Mouse (Mus musculus) kidney, embryonic 14.5 days (tissue): ENCODE results near the gene Ssrp1. TPM values are rescaled to one million over a fixed set of nuclear protein-coding genes. Genes with fewer than 3 reads are reported as not detected.
A peak's percentile ranks its signal among the peaks of the same experiment; 100 is the strongest.

Source experiments
- ATAC-seq: fragments of 200-750 bp; cut with Nextera tagmentation; 2 replicates; pipeline ENCODE4 v1.8.0; 2017; ENCODE audit warnings: moderate number of reproducible peaks, mild to moderate bottlenecking, moderate TSS enrichment, moderate library complexity; ENCODE audit not compliant: low FRiP score, low TSS enrichment
- H3K27ac ChIP-seq: fragments of 300-500 bp; sonication (generic); 2 replicates; pipeline ENCODE4 v1.5.1; 2014; ENCODE audit warnings: low read depth, mild to moderate bottlenecking, low read length, moderate library complexity, mixed read lengths
- H3K27me3 ChIP-seq: fragments of 300-500 bp; sonication (generic); 2 replicates; pipeline ENCODE4 v1.6.1; 2014; ENCODE audit warnings: mild to moderate bottlenecking, low read length; ENCODE audit not compliant: control insufficient read depth, insufficient read depth
- H3K36me3 ChIP-seq: fragments of 300-500 bp; sonication (generic); 2 replicates; pipeline ENCODE4 v1.6.1; 2014; ENCODE audit warnings: low read length, mixed read lengths; ENCODE audit not compliant: control insufficient read depth, insufficient read depth
- H3K4me1 ChIP-seq: fragments of 300-500 bp; sonication (generic); 2 replicates; pipeline ENCODE4 v1.6.1; 2014; ENCODE audit warnings: low read length, mixed read lengths; ENCODE audit not compliant: control insufficient read depth, insufficient read depth
- H3K4me2 ChIP-seq: fragments of 300-500 bp; sonication (generic); replicated peaks from 2 replicates; pipeline ENCODE4 v1.6.1; 2014; ENCODE audit warnings: low read depth, mild to moderate bottlenecking, low read length
- H3K4me3 ChIP-seq: fragments of 300-500 bp; sonication (generic); 2 replicates; pipeline ENCODE4 v1.5.1; 2014; ENCODE audit warnings: mild to moderate bottlenecking, low read length
- H3K9ac ChIP-seq: fragments of 300-500 bp; sonication (generic); 2 replicates; pipeline ENCODE4 v1.6.1; 2014; ENCODE audit warnings: low read depth, mild to moderate bottlenecking, low read length, moderate library complexity
- H3K9me3 ChIP-seq: fragments of 300-500 bp; sonication (generic); 2 replicates; pipeline ENCODE4 v1.6.1; 2016; ENCODE audit warnings: low read length; ENCODE audit not compliant: control insufficient read depth
- WGBS: fragments of 180-500 bp; shearing (Covaris S2); extraction: QIAGEN DNeasy Blood & Tissue Kit; methylation state at CpG from one replicate; pipeline ENCODE4 v1.1.7; 2014; 5-methylcytosine and 5-hydroxymethylcytosine counted together
- polyA plus RNA-seq: library from polyadenylated mRNA; unstranded; fragments of >200 nt; fragmentation: Nextera tagmentation; extraction: Ambion mirVana; gene quantifications from 2 replicates; pipeline ENCODE4 v1.2.1, GENCODE M21; 2014

The Ssrp1 gene
- 260 and 334 TPM in 2 replicates for polyA plus RNA-seq

DNA sequence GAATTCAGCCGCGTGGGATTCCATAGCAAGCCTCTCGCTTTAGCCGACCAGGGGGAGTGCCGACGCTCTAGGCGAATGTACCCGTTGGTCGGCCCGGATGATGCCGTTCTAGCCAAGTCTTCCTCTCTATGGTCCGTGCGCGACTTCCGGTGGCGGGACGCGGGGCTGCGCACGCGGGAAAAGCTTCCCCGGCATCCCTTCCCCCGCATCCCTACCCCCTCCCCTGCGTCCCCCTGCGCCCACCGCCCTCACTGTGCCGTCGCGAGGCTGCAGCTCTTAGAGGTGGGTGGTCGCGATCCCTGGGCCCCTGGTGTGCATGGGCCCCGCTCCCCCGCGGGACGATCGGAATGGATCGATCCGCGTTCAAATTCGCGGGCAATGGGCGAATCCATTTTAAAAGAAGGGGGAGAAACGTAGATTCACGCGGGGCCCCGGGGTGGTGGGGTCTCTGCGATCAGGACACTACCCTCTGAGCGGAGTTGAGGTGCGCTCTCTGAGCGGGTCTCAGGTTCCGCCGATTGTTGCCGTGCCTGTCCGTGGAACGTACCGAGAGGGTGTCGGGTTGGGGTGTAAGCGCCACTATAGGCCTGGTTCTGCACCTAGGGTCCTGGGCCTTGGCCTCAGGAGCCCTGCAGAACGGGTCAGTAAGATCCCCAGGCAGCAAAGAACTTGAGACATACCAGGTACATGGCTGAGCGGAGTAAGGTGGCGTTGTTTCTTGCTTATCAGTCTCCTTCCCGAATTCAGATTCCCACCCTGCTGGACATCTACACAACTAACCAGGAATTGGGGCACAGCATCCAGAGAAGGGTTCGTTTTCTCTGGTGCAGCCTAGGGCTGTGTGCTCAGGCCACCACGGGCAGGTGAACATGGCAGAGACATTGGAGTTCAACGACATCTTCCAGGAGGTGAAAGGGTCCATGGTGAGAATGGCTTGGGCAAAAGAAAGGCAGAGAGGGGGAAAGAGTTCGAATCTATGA is at the start of gene Ssrp1, which contains the start of gene P2rx3:
TSS of gene Ssrp1 (plus strand) at position 188 of the 980 bp plus-strand sequence.
TSS of gene P2rx3 (minus strand) at position 416 of the 980 bp plus-strand sequence.
- WGBS: under 1% methylated on average over 60 of the region's 66 CpGs
- H3K9ac ChIP-seq: peak within 1 kb of the TSS; percentile 95
- H3K27ac ChIP-seq: peak within 1 kb of the TSS; percentile 80
- 0 out of 2 replicates have a peak, but pooled peaks cover 5% of the 10 kb centered on the region for H3K4me1 ChIP-seq
- H3K9me3 ChIP-seq: no peaks in the 10 kb centered on the region
- ATAC-seq: peak; percentile 95
- peak within 1 kb of the TSS; percentile 89 for H3K4me2 ChIP-seq
- H3K4me3 ChIP-seq: peak within 1 kb of the TSS; percentile 84
- no peaks in the 10 kb centered on the region for H3K27me3 ChIP-seq
- H3K36me3 ChIP-seq: peaks cover 37% of the 10 kb centered on the region

DNA sequence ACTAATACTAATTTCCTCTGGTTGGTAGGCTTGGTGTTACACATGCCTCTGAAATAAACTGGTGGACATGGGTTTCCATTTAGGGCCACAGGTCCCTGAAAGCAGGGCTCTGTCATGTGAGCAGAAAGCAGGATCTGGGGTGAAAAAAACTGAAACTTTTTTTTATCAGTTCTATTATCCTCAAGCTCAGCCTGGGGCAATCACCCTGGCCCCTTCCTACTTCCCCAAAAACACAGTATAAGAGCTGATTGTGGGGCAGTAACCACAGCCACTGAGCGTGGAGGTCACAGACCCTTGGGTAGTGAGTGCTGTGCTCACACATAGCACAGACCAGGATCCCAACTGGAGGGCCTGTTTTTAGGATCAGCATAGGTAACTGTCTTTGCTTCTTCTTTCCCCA is 49.1 kb upstream of the Ssrp1 start, which contains the start of gene Prg3:
TSS of gene Prg3 (plus strand) at position 286 of the 400 bp plus-strand sequence.
- Histone ChIP-seq H3K4me2 (no peak within 1 kb of the TSS), H3K9me3 (no peaks in the 10 kb centered on the region), H3K27me3 (no peaks in the 10 kb centered on the region), H3K4me1 (no peaks in the 10 kb centered on the region), H3K4me3 (no peak within 1 kb of the TSS), H3K27ac (no peak within 1 kb of the TSS), H3K36me3 (no peaks in the 10 kb centered on the region), H3K9ac (no peak within 1 kb of the TSS)
- WGBS: 74% methylated on average over 1 of the region's 1 CpGs
- ATAC-seq: no peak

DNA sequence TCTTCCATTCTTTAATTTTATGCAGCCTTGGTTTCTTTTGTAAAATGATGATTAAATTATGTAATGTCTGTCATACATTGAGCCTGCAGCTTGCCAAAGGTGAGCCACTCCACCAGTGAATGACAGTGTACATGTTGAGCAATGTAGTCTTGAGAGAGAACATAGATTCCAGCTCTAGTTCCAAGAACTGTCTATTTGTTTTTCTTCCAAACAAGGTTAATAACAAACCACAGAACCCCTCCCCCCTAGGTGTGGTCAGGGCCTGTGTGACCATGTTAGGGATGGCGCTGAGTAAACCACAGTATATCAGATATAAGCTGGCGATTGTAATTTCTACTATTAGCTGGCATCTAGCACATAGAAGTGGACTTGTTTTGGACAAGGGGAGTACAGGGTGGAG is 40.7 kb upstream of the Ssrp1 start:
- Histone ChIP-seq H3K27ac (no peak overlapping the region), H3K9ac (no peak overlapping the region), H3K27me3 (no peaks in the 10 kb centered on the region), H3K4me2 (no peak overlapping the region), H3K4me3 (no peak overlapping the region), H3K9me3 (no peaks in the 10 kb centered on the region), H3K4me1 (no peaks in the 10 kb centered on the region), H3K36me3 (no peaks in the 10 kb centered on the region)
- no peak for ATAC-seq
- WGBS: 88% methylated on average over 2 of the region's 2 CpGs

DNA sequence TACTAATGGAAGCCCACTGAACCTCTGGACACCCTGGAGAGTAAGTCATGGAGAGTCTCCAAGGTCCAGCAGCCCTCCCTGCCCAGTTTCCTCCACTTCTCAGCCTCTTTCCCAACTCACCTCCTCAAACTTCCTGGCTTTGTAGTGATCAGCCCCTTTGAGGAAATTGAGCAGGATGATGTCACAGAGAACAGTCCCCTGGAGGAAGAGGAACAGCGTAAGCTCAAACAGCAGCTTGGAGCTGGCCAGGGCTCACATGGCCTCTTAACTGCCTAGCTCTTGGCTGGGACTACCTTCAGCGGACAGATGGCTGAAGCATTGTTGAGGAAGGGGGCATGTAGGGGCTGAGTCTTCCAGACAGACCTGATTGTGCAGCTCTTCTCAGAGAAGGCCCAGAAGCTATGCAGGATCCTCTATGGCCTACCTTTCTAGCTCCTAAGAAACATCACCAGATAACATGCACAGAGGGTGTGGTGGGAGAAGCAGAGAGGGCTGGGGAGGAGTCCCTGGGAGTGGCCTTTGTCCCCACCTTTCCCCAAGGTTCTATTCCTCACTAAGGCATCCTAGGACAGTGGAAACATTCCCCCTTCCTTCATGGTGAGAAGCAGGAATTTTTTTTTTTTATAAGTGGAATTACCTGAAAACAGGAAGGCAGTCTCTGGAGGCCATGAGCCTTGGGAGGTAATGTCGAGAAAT is 37.4 kb upstream of the Ssrp1 start:
- no peak overlapping the region for H3K4me2 ChIP-seq
- H3K27ac ChIP-seq: no peak overlapping the region
- H3K4me3 ChIP-seq: no peak overlapping the region
- no peak overlapping the region for H3K9ac ChIP-seq
- no peaks in the 10 kb centered on the region for H3K36me3 ChIP-seq
- no peaks in the 10 kb centered on the region for H3K9me3 ChIP-seq
- peak; percentile 58; the same call in 1 of the 2 replicates for ATAC-seq
- no peaks in the 10 kb centered on the region for H3K27me3 ChIP-seq
- H3K4me1 ChIP-seq: no peaks in the 10 kb centered on the region
- WGBS: 68% methylated on average over 3 of the region's 3 CpGs

DNA sequence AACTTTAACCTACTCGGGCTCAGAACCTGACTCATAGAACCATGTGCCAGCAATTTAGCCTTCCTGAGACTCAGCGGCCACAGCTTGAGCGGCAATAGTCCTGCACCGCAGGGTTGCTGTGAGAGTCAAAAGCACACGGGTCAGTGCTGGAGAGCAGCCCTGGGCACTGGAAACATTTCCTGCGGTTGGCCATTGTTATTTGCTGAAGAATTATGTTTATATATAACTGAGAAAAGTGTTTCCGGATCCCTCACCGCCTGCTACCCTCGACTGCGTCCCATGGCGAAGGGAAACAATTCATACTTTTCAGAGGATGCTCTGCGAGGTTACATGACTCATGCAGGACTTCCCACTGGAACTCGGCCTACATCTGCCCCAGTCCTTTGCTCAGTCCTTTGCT is 35.5 kb upstream of the Ssrp1 start:
- Histone ChIP-seq H3K4me3 (no peak overlapping the region), H3K27me3 (no peaks in the 10 kb centered on the region), H3K27ac (no peak overlapping the region), H3K9me3 (no peaks in the 10 kb centered on the region), H3K4me1 (no peaks in the 10 kb centered on the region), H3K36me3 (no peaks in the 10 kb centered on the region), H3K4me2 (no peak overlapping the region), H3K9ac (no peak overlapping the region)
- 85% methylated on average over 13 of the region's 13 CpGs for WGBS
- no peak for ATAC-seq

DNA sequence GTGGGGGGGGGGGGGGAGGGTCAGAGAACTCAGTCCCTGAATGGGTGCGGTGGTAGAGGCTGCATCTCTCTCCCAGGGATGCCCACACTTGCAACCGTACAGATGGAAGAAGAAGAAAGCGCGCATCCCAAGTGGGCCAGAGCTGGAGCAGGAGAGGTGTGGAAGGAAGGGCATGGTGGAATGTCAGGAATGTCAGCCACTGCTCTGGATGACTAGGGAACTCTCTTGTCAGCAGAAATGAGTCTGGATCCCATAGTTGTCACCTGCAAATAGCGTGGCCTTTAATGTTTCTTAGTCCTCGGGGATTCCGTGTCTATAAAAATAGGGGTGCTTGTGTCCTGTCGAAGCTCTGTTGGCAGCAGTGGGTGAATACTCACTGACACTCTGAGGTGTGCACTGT is 34.5 kb upstream of the Ssrp1 start:
- 73% methylated on average over 8 of the region's 8 CpGs for WGBS
- Histone ChIP-seq H3K4me3 (no peak overlapping the region), H3K4me1 (no peaks in the 10 kb centered on the region), H3K9me3 (no peaks in the 10 kb centered on the region), H3K27me3 (no peaks in the 10 kb centered on the region), H3K9ac (no peak overlapping the region), H3K27ac (no peak overlapping the region), H3K36me3 (no peaks in the 10 kb centered on the region), H3K4me2 (no peak overlapping the region)
- ATAC-seq: no peak

DNA sequence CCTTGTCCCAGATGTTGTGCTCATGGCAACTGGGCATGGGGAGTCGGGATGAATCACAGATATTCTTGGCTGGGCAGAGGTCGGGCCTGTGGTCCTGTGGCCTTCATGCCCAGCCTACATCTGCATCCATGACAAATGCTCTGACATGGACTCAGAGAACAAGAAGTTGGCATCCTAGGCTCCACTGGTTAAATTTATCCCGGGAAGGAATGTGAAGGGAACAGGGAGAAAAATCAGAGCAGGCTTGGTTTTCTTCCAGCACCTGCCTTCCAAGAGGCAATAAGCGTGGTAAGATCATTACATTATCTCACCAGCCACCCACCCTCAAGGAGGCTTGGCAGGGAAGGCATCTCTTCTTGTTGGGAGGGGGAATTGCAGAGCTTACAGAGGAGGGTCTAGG is 32.7 kb upstream of the Ssrp1 start:
- no peaks in the 10 kb centered on the region for H3K9me3 ChIP-seq
- no peak overlapping the region for H3K4me3 ChIP-seq
- no peak overlapping the region for H3K27ac ChIP-seq
- H3K36me3 ChIP-seq: no peaks in the 10 kb centered on the region
- H3K4me1 ChIP-seq: no peaks in the 10 kb centered on the region
- no peaks in the 10 kb centered on the region for H3K27me3 ChIP-seq
- no peak for ATAC-seq
- no peak overlapping the region for H3K4me2 ChIP-seq
- WGBS: 88% methylated on average over 4 of the region's 4 CpGs
- H3K9ac ChIP-seq: no peak overlapping the region

DNA sequence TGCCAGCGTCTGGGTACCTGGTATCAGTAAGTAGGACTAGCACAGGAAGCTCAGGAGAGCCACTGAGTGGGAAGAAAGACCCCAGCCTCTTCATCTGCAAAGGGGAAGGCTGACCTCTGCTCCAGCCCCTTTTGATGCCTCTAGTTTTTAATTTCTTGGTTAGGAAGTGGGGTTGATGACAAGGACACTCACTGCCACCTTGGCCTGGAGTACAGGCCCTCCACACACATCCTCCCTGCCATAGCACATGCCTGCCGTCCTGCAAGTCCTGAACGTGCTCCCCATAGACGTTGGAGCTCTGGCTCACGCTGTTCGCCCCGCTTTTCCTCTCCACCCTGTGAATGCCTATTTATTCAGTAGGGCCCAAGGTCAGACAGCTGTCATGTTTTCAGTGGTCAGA is 30.4 kb upstream of the Ssrp1 start:
- no peak overlapping the region for H3K9ac ChIP-seq
- H3K4me1 ChIP-seq: no peaks in the 10 kb centered on the region
- no peak overlapping the region for H3K27ac ChIP-seq
- ATAC-seq: no peak
- H3K36me3 ChIP-seq: no peaks in the 10 kb centered on the region
- WGBS: 82% methylated on average over 7 of the region's 7 CpGs
- H3K9me3 ChIP-seq: no peaks in the 10 kb centered on the region
- no peak overlapping the region for H3K4me3 ChIP-seq
- H3K27me3 ChIP-seq: no peaks in the 10 kb centered on the region
- no peak overlapping the region for H3K4me2 ChIP-seq

DNA sequence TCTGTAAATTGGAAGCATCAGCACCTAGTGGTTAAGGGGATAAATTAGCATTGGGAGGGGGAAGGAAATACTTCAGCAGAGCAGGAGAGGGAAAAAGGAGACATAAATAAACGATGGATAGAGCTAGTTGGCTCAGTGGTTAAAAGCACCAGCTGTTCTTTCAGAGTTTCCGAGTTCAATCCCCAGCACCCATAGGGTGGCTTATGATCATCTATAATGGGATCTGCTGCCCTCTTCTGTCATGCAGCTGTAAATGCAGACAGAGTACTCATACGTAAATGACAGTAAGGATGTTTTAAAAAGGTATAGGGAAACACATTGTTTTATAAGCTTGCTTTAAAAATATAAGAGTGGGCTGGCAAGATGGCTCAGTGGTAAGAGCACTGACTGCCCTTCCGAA is 29.3 kb upstream of the Ssrp1 start:
- H3K9ac ChIP-seq: no peak overlapping the region
- no peak overlapping the region for H3K4me3 ChIP-seq
- H3K27me3 ChIP-seq: no peaks in the 10 kb centered on the region
- no peaks in the 10 kb centered on the region for H3K36me3 ChIP-seq
- no peak for ATAC-seq
- peaks cover 3% of the 10 kb centered on the region; the same call in 1 of the 2 replicates for H3K4me1 ChIP-seq
- H3K27ac ChIP-seq: no peak overlapping the region
- no peak overlapping the region for H3K4me2 ChIP-seq
- 24% methylated on average over 4 of the region's 4 CpGs for WGBS
- no peaks in the 10 kb centered on the region for H3K9me3 ChIP-seq
